Comparison of ENCODE assay signal across 7 mouse cellular contexts in the genomic region with DNA sequence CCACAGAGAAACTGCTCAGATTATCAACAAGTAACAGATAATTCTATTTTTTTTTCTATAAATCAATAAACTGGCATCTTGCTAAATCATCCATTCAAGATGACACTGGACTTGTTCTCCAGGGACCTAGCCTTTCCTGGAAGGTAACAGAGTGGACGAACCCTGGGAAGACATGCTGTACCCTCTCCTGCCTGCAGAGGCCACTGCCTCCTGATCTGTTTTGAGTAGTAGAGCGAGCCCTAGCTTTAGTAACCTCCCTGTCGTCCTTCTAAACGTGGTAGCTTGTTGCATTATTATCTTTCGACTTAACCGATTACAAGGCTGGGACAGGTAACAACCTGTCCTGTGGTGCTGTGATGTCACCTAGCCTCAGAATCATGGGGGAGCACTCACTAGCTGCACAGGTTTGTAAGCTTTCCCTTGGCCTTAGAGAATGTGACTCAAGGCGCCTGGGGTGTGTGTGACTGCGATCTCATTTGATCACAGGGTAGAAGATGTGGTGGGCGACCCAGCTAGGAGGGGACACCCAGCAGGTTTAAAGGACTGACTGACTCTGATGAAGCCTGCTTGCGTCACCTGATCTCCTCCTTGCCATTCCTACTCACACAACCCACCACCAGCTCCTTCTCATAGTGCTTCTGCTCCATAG.
DNase-seq lines count a peak whose midpoint lies in the region; TF ChIP-seq lines count a peak whose summit lies in the region.

No protein-coding gene starts in this region.

- H3K9me3 ChIP-seq in ES-Bruce4 (replicated peaks; ENCODE audit: control insufficient read depth, insufficient read depth, low read length, poor library complexity, severe bottlenecking) = no peaks in the 10 kb centered on the region

- no peak overlapping the region for H3K27ac ChIP-seq in ES-Bruce4 (ENCODE audit: insufficient read depth, low read length)
- H3K27ac ChIP-seq in kidney, adult 2 months (ENCODE audit: insufficient read depth, low read depth, low read length) = no peak overlapping the region

- TF ChIP-seq EP300 in ES-Bruce4 (IDR thresholded peaks at IDR 0.05; ENCODE audit: insufficient read depth, low read depth, low read length) = no peak

- no peaks in the 10 kb centered on the region for H3K79me2 ChIP-seq in C2C12 (ENCODE audit: control insufficient read depth, insufficient read depth)

- H3K4me3 ChIP-seq in C2C12 (ENCODE audit: insufficient read depth, poor library complexity, severe bottlenecking) (no peak overlapping the region), ES-Bruce4 (ENCODE audit: low read depth, low read length) (no peak overlapping the region)
- no peak overlapping the region for H3K4me3 ChIP-seq in kidney, adult 2 months (ENCODE audit: insufficient read depth, low read depth, low read length)
- H3K4me3 ChIP-seq in lung, adult 2 months (replicated peaks; ENCODE audit: extremely low read depth, low read depth, low read length) = no peak overlapping the region

- H3K4me1 ChIP-seq in ES-Bruce4 (ENCODE audit: control insufficient read depth, insufficient read depth, low read length) = no peaks in the 10 kb centered on the region
- H3K4me1 ChIP-seq in kidney, adult 2 months (ENCODE audit: control insufficient read depth, insufficient read depth, low read length) = no peaks in the 10 kb centered on the region
- peaks cover 4% of the 10 kb centered on the region; the same call in 1 of the 2 replicates for H3K4me1 ChIP-seq in lung, adult 2 months (ENCODE audit: control insufficient read depth, insufficient read depth, low read length)

- intact Hi-C loops in gastrocnemius, postnatal 14 days (cut with DNase I; ENCODE audit: low total_unique reads) = loop anchor here (5.0 kb wide), 1 partner anchor 96 kb away; no protein-coding TSS in a partner anchor

- TF ChIP-seq CTCF in C2C12 (IDR thresholded peaks at IDR 0.05; ENCODE audit: control insufficient read depth, insufficient read depth, insufficient read length) (peak; percentile 67), ES-Bruce4 (IDR thresholded peaks at IDR 0.05; ENCODE audit: low read depth, low read length) (peak; percentile 42)
- TF ChIP-seq CTCF in kidney, adult 2 months (conservative IDR thresholded peaks at IDR 0.05; ENCODE audit: insufficient read depth, insufficient read length, low read depth, low read length) = peak; percentile 82
- peak; percentile 86 for TF ChIP-seq CTCF in lung, adult 2 months (IDR thresholded peaks at IDR 0.05; ENCODE audit: insufficient read depth, low read length)

- no peak overlapping the region for H3K9ac ChIP-seq in ES-Bruce4 (ENCODE audit: low read depth, poor library complexity, severe bottlenecking)

- no peaks in the 10 kb centered on the region for H3K36me3 ChIP-seq in C2C12 (ENCODE audit: control insufficient read depth, insufficient read depth)
- H3K36me3 ChIP-seq in ES-Bruce4 (ENCODE audit: control insufficient read depth, insufficient read depth, low read length, poor library complexity, severe bottlenecking) = no peaks in the 10 kb centered on the region
- H3K36me3 ChIP-seq in kidney, adult 2 months (ENCODE audit: control insufficient read depth, insufficient read depth, low read length) = no peaks in the 10 kb centered on the region

- TF ChIP-seq POLR2A in ES-Bruce4 (IDR thresholded peaks at IDR 0.05; ENCODE audit: insufficient read depth, low read length) = no peak
- no peak for TF ChIP-seq POLR2A in kidney, adult 2 months (IDR thresholded peaks at IDR 0.05; ENCODE audit: low read depth, low read length)
- TF ChIP-seq POLR2A in lung, adult 2 months (IDR thresholded peaks at IDR 0.05; ENCODE audit: borderline replicate concordance, extremely low read depth, low read depth, low read length) = no peak

- no peak overlapping the region for H3ac ChIP-seq in C2C12 (ENCODE audit: control insufficient read depth, insufficient read length, low read depth)

- 50% methylated on average over 10 of the region's 10 CpGs for WGBS in kidney, adult 2 months
- WGBS in lung, adult 2 months = 48% methylated on average over 10 of the region's 10 CpGs

- H3K79me3 ChIP-seq in C2C12 (ENCODE audit: low read depth) = no peaks in the 10 kb centered on the region

- no peaks in the 10 kb centered on the region for H3K27me3 ChIP-seq in C2C12 (ENCODE audit: control insufficient read depth, insufficient read depth, insufficient read length)
- H3K27me3 ChIP-seq in ES-Bruce4 (ENCODE audit: control insufficient read depth, insufficient read depth, low read length, poor library complexity, severe bottlenecking) = no peaks in the 10 kb centered on the region
- no peaks in the 10 kb centered on the region for H3K27me3 ChIP-seq in kidney, adult 2 months (replicated peaks; ENCODE audit: control insufficient read depth, insufficient read depth, low read length)

- peak; percentile 41 for DNase-seq in cerebellum, adult 9-10 months
- DNase-seq in gastrocnemius, postnatal 14 days = peak; percentile 32
- DNase-seq in kidney, adult 2 months = peak; percentile 45
- peak; percentile 54 for DNase-seq in lung, adult 2 months
- DNase-seq in retina, postnatal 1 day = peak; percentile 68

TF ChIP-seq in C2C12, 6 proteins besides CTCF, POLR2A, EP300 and RAD21:
- TF ChIP-seq MYOG (IDR thresholded peaks at IDR 0.05; ENCODE audit: control insufficient read depth, extremely low read depth, insufficient read length) (no peak), MYOD1 (IDR thresholded peaks at IDR 0.05; ENCODE audit: control insufficient read depth, insufficient read length, low read depth) (no peak), FOSL1 (IDR thresholded peaks at IDR 0.05; ENCODE audit: insufficient read depth, low read length, poor library complexity, severe bottlenecking) (no peak), CEBPB (IDR thresholded peaks at IDR 0.05; ENCODE audit: low read depth) (no peak), USF1 (IDR thresholded peaks at IDR 0.05; ENCODE audit: low read depth) (no peak), MAX (IDR thresholded peaks at IDR 0.05) (no peak)
